Mouse (Mus musculus): Measurements from ENCODE around the gene Sh3bp1.

DNA sequence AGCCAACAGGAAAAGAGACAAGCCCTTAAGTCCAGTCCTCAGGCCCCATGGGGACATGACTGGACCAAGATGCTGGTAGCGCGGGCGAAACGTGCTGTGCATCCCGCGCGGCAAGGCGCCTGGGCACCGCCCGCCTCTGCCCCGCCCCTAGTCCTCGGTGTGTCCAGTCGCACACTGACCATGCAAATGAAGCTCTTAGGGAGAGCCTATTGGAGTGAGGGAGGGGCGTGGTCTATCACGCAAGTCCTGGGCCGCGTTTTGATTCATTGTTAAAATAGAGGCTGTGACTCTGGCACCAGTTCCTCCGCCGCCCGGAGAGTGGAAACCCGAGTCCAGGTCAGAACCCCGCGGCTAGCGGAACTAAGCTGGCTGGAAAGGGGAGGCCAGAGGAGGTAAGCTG is 48.1 kb downstream of the Sh3bp1 start, which contains the start of gene Triobp:
- TF ChIP-seq CTCF (IDR thresholded peaks at IDR 0.05; ENCODE audit: control insufficient read depth, insufficient read depth, insufficient replicate concordance, low read depth, low read length) (no peak), POLR2A (IDR thresholded peaks at IDR 0.05; ENCODE audit: control insufficient read depth, low read depth, low read length) (no peak)
